In genomic region chr8:106571551-106572172, GRCm38 (mm10) we compare ENCODE assay signal across 23 mouse cellular contexts. TPM values are rescaled to one million over a fixed set of nuclear protein-coding genes. Genes with fewer than 3 reads are reported as not detected.
DNase-seq lines count a peak whose midpoint lies in the region; ATAC-seq and TF ChIP-seq lines count a peak whose summit lies in the region.
"Had no signal": no experiment of that assay in that cellular context is flagged by ENCODE, and none has a peak within 500 bp of the region (broad histone marks: within the 10 kb centered on the region; RNA-seq: fewer than 3 reads in every experiment).

No protein-coding gene starts in this region.

- H3K27ac ChIP-seq in lung, embryonic 14.5 days (ENCODE audit: low read depth) = peak overlapping the region; percentile 32; the same call in 1 of the 2 replicates
- H3K27ac ChIP-seq in forebrain, embryonic 10.5 days = no peak overlapping the region
- H3K27ac ChIP-seq: embryonic facial prominence, embryonic 10.5 days; forebrain, embryonic 13.5 days; heart, embryonic 15.5 days; limb, embryonic 13.5 days; liver, embryonic 14.5 days; neural tube, embryonic 15.5 days had no signal

- H3K4me3 ChIP-seq in lung, embryonic 14.5 days (ENCODE audit: low read depth, low read length) = no peak overlapping the region
- H3K4me3 ChIP-seq in forebrain, embryonic 10.5 days = no peak overlapping the region
- H3K4me3 ChIP-seq: embryonic facial prominence, embryonic 10.5 days; forebrain, embryonic 13.5 days; heart, embryonic 15.5 days; limb, embryonic 13.5 days; megakaryocyte, embryonic 14.5 days; neural tube, embryonic 15.5 days had no signal

- DNase-seq in lung, embryonic 14.5 days = peak; percentile 31
- no peak for DNase-seq in lung, postnatal 4 days
- DNase-seq in kidney, adult 8-10 months = peak; percentile 47 to 61
- peak; percentile 48 to 70 for DNase-seq in kidney, postnatal 36 days
- no peak for DNase-seq in forebrain, embryonic 10.5 days (ENCODE audit: extremely low spot score, low spot score)
- DNase-seq in layer of hippocampus, adult 18-20 months (ENCODE audit: low spot score in 2 of 2) = no peak
- no peak for DNase-seq in cerebellum, adult 18-20 months
- DNase-seq: cerebellum, adult 8-10 months; gastrocnemius, postnatal 14 days; heart, adult 18-20 months; lung, postnatal 14 days; right cerebral cortex, postnatal 25 days; thymus, postnatal 25 days had no signal

- WGBS in lung, embryonic 14.5 days = 64% methylated on average over 5 of the region's 5 CpGs
- 90% methylated on average over 5 of the region's 5 CpGs for WGBS in forebrain, embryonic 10.5 days

- no peaks in the 10 kb centered on the region for H3K9me3 ChIP-seq in lung, embryonic 14.5 days (ENCODE audit: low read depth, low read length)
- no peaks in the 10 kb centered on the region for H3K9me3 ChIP-seq in forebrain, embryonic 10.5 days
- H3K9me3 ChIP-seq: embryonic facial prominence, embryonic 10.5 days; forebrain, embryonic 13.5 days; heart, embryonic 15.5 days; limb, embryonic 13.5 days; megakaryocyte, embryonic 14.5 days; neural tube, embryonic 15.5 days had no signal

- no peaks in the 10 kb centered on the region for H3K27me3 ChIP-seq in lung, embryonic 14.5 days (ENCODE audit: insufficient read depth, low read length)
- 0 out of 2 replicates have a peak, but pooled peaks cover 11% of the 10 kb centered on the region for H3K27me3 ChIP-seq in forebrain, embryonic 10.5 days (ENCODE audit: poor library complexity, severe bottlenecking)
- H3K27me3 ChIP-seq: forebrain, embryonic 13.5 days; heart, embryonic 15.5 days; limb, embryonic 13.5 days; neural tube, embryonic 15.5 days had no signal

- H3K9ac ChIP-seq in lung, embryonic 14.5 days = no peak overlapping the region
- H3K9ac ChIP-seq: forebrain, embryonic 13.5 days; heart, embryonic 15.5 days; limb, embryonic 13.5 days; liver, embryonic 14.5 days; neural tube, embryonic 15.5 days had no signal

- H3K36me3 ChIP-seq in lung, embryonic 14.5 days (ENCODE audit: insufficient read depth) = no peaks in the 10 kb centered on the region
- no peaks in the 10 kb centered on the region for H3K36me3 ChIP-seq in forebrain, embryonic 10.5 days (replicated peaks)
- H3K36me3 ChIP-seq: embryonic facial prominence, embryonic 10.5 days; heart, embryonic 15.5 days; limb, embryonic 13.5 days; neural tube, embryonic 15.5 days had no signal

- TF ChIP-seq CTCF in lung, embryonic 14.5 days (IDR thresholded peaks at IDR 0.05; ENCODE audit: low read depth) = no peak

- ATAC-seq in lung, embryonic 14.5 days (ENCODE audit: insufficient read depth) = no peak
- ATAC-seq: forebrain, embryonic 13.5 days; hindbrain, embryonic 16.5 days; midbrain, embryonic 16.5 days had no signal

- no peak overlapping the region for H3K4me2 ChIP-seq in lung, embryonic 14.5 days
- H3K4me2 ChIP-seq: forebrain, embryonic 13.5 days; heart, embryonic 15.5 days; limb, embryonic 13.5 days; neural tube, embryonic 15.5 days had no signal

- no peaks in the 10 kb centered on the region; the same call in 1 of the 2 replicates for H3K4me1 ChIP-seq in lung, embryonic 14.5 days (ENCODE audit: insufficient read depth)
- H3K4me1 ChIP-seq in forebrain, embryonic 10.5 days = peaks cover 19% of the 10 kb centered on the region
- H3K4me1 ChIP-seq: forebrain, embryonic 13.5 days; limb, embryonic 13.5 days; neural tube, embryonic 15.5 days had no signal

RNA-seq across cellular contexts. Expression of gene Gm10073, which starts 1.6 kb away (rescaled TPM):
- polyA plus RNA-seq in lung, embryonic 14.5 days (2014; fragmentation: Nextera tagmentation; extraction: Ambion mirVana) = 10.1 and 11.4 TPM in 2 replicates
- polyA plus RNA-seq in forebrain, embryonic 10.5 days (2016; fragmentation: Nextera tagmentation; extraction: Ambion mirVana) = 7.6 and 8.4 TPM in 2 replicates
- total RNA-seq in layer of hippocampus, adult 18-20 months (2021) = 10 to 100 TPM; 87.0 to 90.7 TPM

RNA-seq across cellular contexts. Expression of gene Cdh1, which starts 31.5 kb away (rescaled TPM):
- polyA plus RNA-seq in lung, embryonic 14.5 days (2014; fragmentation: Nextera tagmentation; extraction: Ambion mirVana) = 85.3 and 89.8 TPM in 2 replicates
- 7.2 and 8.4 TPM in 2 replicates for polyA plus RNA-seq in forebrain, embryonic 10.5 days (2016; fragmentation: Nextera tagmentation; extraction: Ambion mirVana)
- total RNA-seq in layer of hippocampus, adult 18-20 months (2021) = under 1 TPM; 0.27 to 0.76 TPM
- total RNA-seq: MEL had no signal

Comparison
In these comparisons a context has a peak if more than half of its experiments do, and no peak if none do; other contexts are left out.
1. DNase-seq: peak in lung, embryonic 14.5 days (single experiment), kidney, adult 8-10 months (2 of 2) and kidney, postnatal 36 days (2 of 2); none in lung, postnatal 4 days (0 of 2), forebrain, embryonic 10.5 days (single experiment), layer of hippocampus, adult 18-20 months (0 of 2) and cerebellum, adult 18-20 months (0 of 2).